ENCODE assay signal across 9 mouse cellular contexts in genomic region chr2:103696177-103696576, GRCm38 (mm10).
DNase-seq lines count a peak whose midpoint lies in the region; ATAC-seq and TF ChIP-seq lines count a peak whose summit lies in the region.
"Had no signal": no experiment of that assay in that cellular context is flagged by ENCODE, and none has a peak within 500 bp of the region (broad histone marks: within the 10 kb centered on the region; RNA-seq: fewer than 3 reads in every experiment).

No protein-coding gene starts in this region.

- ATAC-seq in heart, postnatal 0 days (ENCODE audit: insufficient read depth, low read depth), result peak; percentile 73; the same call in 1 of the 2 replicates
- peak; percentile 61; the same call in 1 of the 2 replicates for ATAC-seq in lung, embryonic 14.5 days (ENCODE audit: insufficient read depth)
- ATAC-seq in hindbrain, embryonic 11.5 days (ENCODE audit: low FRiP score), result no peak
- ATAC-seq: Patski had no signal

- H3K9ac ChIP-seq in heart, postnatal 0 days (replicated peaks; ENCODE audit: low read depth, low read length), result no peak overlapping the region
- H3K9ac ChIP-seq in lung, embryonic 14.5 days, result no peak overlapping the region
- H3K9ac ChIP-seq in hindbrain, embryonic 11.5 days (ENCODE audit: low read depth, low read length), result no peak overlapping the region

- 41% methylated on average over 3 of the region's 3 CpGs for WGBS in heart, postnatal 0 days
- 45% methylated on average over 3 of the region's 3 CpGs for WGBS in lung, embryonic 14.5 days
- 77% methylated on average over 3 of the region's 3 CpGs for WGBS in hindbrain, embryonic 11.5 days

- H3K36me3 ChIP-seq in heart, postnatal 0 days (replicated peaks; ENCODE audit: control insufficient read depth, insufficient read depth, low read length), result peaks cover 11% of the 10 kb centered on the region; the same call in 1 of the 2 replicates
- no peaks in the 10 kb centered on the region for H3K36me3 ChIP-seq in lung, embryonic 14.5 days (ENCODE audit: insufficient read depth)
- no peaks in the 10 kb centered on the region for H3K36me3 ChIP-seq in hindbrain, embryonic 11.5 days (ENCODE audit: control insufficient read depth, insufficient read depth, low read length)

- TF ChIP-seq CTCF in heart, postnatal 0 days (IDR thresholded peaks at IDR 0.05; ENCODE audit: low read depth), result no peak
- TF ChIP-seq CTCF in lung, embryonic 14.5 days (IDR thresholded peaks at IDR 0.05; ENCODE audit: low read depth), result no peak

- H3K4me2 ChIP-seq in heart, postnatal 0 days (ENCODE audit: low read depth, low read length), result no peak overlapping the region
- no peak overlapping the region for H3K4me2 ChIP-seq in lung, embryonic 14.5 days
- no peak overlapping the region for H3K4me2 ChIP-seq in hindbrain, embryonic 11.5 days (replicated peaks; ENCODE audit: low read depth, low read length)

- no peak overlapping the region for H3K4me3 ChIP-seq in heart, postnatal 0 days (ENCODE audit: low read depth, low read length)
- H3K4me3 ChIP-seq in lung, embryonic 14.5 days (ENCODE audit: low read depth, low read length), result no peak overlapping the region
- no peak overlapping the region for H3K4me3 ChIP-seq in hindbrain, embryonic 11.5 days (ENCODE audit: low read depth, low read length)

- H3K4me1 ChIP-seq in heart, postnatal 0 days (ENCODE audit: control insufficient read depth, insufficient read depth), result peaks cover 7% of the 10 kb centered on the region; the same call in 1 of the 2 replicates
- H3K4me1 ChIP-seq in lung, embryonic 14.5 days (ENCODE audit: insufficient read depth), result no peaks in the 10 kb centered on the region
- no peaks in the 10 kb centered on the region for H3K4me1 ChIP-seq in hindbrain, embryonic 11.5 days (replicated peaks; ENCODE audit: control insufficient read depth, insufficient read depth, low read length)

- H3K27ac ChIP-seq in heart, postnatal 0 days (ENCODE audit: low read depth), result 0 out of 2 replicates have a peak overlapping the region, but pooled peaks have one; percentile 21
- no peak overlapping the region for H3K27ac ChIP-seq in lung, embryonic 14.5 days (ENCODE audit: low read depth)
- no peak overlapping the region for H3K27ac ChIP-seq in hindbrain, embryonic 11.5 days (ENCODE audit: low read depth, low read length)

- DNase-seq in 3134 (ENCODE audit: extremely low read depth, insufficient read length, low spot score) (peak; percentile 57), NIH3T3 (ENCODE audit: low read depth) (peak; percentile 98)
- peak; percentile 31 for DNase-seq in heart, postnatal 0 days (ENCODE audit: low spot score)
- peak; percentile 71 for DNase-seq in lung, embryonic 14.5 days
- DNase-seq in thymus, postnatal 36 days, result no peak
- DNase-seq in spleen, postnatal 10 days (ENCODE audit: low spot score in 2 of 2), result no peak
- DNase-seq in hindbrain, embryonic 11.5 days (ENCODE audit: low spot score), result no peak
- DNase-seq: cerebellum, postnatal 36 days had no signal

- no peaks in the 10 kb centered on the region for H3K9me3 ChIP-seq in heart, postnatal 0 days (replicated peaks; ENCODE audit: control insufficient read depth, low read length)
- H3K9me3 ChIP-seq in lung, embryonic 14.5 days (ENCODE audit: low read depth, low read length), result no peaks in the 10 kb centered on the region
- no peaks in the 10 kb centered on the region for H3K9me3 ChIP-seq in hindbrain, embryonic 11.5 days (ENCODE audit: control insufficient read depth, low read length)

- no peak for TF ChIP-seq EP300 in heart, postnatal 0 days (IDR thresholded peaks at IDR 0.05; ENCODE audit: low read depth)

- H3K27me3 ChIP-seq in heart, postnatal 0 days (ENCODE audit: control insufficient read depth, insufficient read depth, low read length), result no peaks in the 10 kb centered on the region
- H3K27me3 ChIP-seq in lung, embryonic 14.5 days (ENCODE audit: insufficient read depth, low read length), result no peaks in the 10 kb centered on the region
- no peaks in the 10 kb centered on the region for H3K27me3 ChIP-seq in hindbrain, embryonic 11.5 days (ENCODE audit: control insufficient read depth, insufficient read depth, low read length)
- H3K27me3 ChIP-seq: Patski had no signal

Comparison
In these comparisons a context has a peak if more than half of its experiments do, and no peak if none do; other contexts are left out.
1. DNase-seq: peak in 3134 (single experiment), NIH3T3 (single experiment), heart, postnatal 0 days (single experiment) and lung, embryonic 14.5 days (single experiment); none in thymus, postnatal 36 days (0 of 2), spleen, postnatal 10 days (0 of 2) and hindbrain, embryonic 11.5 days (single experiment).